Mouse (Mus musculus): Measurements from ENCODE around the gene Tm9sf4. TPM values are rescaled to one million over a fixed set of nuclear protein-coding genes. Genes with fewer than 3 reads are reported as not detected.

Tm9sf4 gene
- polyA plus RNA-seq, 1 experiment from 2014 or later, result 84.0 TPM

GRCm38 (mm10) chr2:153194255-153194654 lies 33.2 kb downstream of the Tm9sf4 start:
- ATAC-seq (ENCODE audit: low FRiP score, low read depth), result no peak
- Histone ChIP-seq H3K4me2 (replicated peaks) (no peak overlapping the region), H3K9me3 (no peaks in the 10 kb centered on the region), H3K4me1 (no peaks in the 10 kb centered on the region), H3K36me3 (peaks cover 84% of the 10 kb centered on the region), H3K4me3 (no peak overlapping the region), H3K9ac (replicated peaks) (no peak overlapping the region), H3K27ac (replicated peaks) (no peak overlapping the region), H3K27me3 (no peaks in the 10 kb centered on the region)
- 96% methylated on average over 3 of the region's 3 CpGs for WGBS

GRCm38 (mm10) chr2:153198485-153198884 lies 37.4 kb downstream of the Tm9sf4 start:
- Histone ChIP-seq H3K36me3 (peaks cover 69% of the 10 kb centered on the region), H3K27me3 (no peaks in the 10 kb centered on the region), H3K9me3 (no peaks in the 10 kb centered on the region), H3K9ac (replicated peaks) (no peak overlapping the region), H3K4me3 (no peak overlapping the region), H3K4me2 (replicated peaks) (no peak overlapping the region), H3K27ac (replicated peaks) (no peak overlapping the region), H3K4me1 (no peaks in the 10 kb centered on the region)
- 84% methylated on average over 5 of the region's 5 CpGs for WGBS
- ATAC-seq (ENCODE audit: low FRiP score, low read depth), result no peak

- no peaks in the 10 kb centered on the region for H3K9me3 ChIP-seq
- H3K36me3 ChIP-seq, result peaks cover 73% of the 10 kb centered on the region
- no peak overlapping the region for H3K4me3 ChIP-seq
- ATAC-seq (ENCODE audit: low FRiP score, low read depth), result no peak
- 94% methylated on average over 2 of the region's 2 CpGs for WGBS
- H3K27me3 ChIP-seq, result no peaks in the 10 kb centered on the region
- no peak overlapping the region for H3K4me2 ChIP-seq (replicated peaks)
- no peaks in the 10 kb centered on the region for H3K4me1 ChIP-seq
- H3K9ac ChIP-seq (replicated peaks), result no peak overlapping the region
- H3K27ac ChIP-seq (replicated peaks), result no peak overlapping the region
Observed at GRCm38 (mm10) chr2:153199114-153199513, 38.0 kb downstream of the Tm9sf4 start.

- H3K27ac ChIP-seq (replicated peaks), result no peak overlapping the region
- no peaks in the 10 kb centered on the region for H3K9me3 ChIP-seq
- ATAC-seq (ENCODE audit: low FRiP score, low read depth), result no peak
- H3K9ac ChIP-seq (replicated peaks), result no peak overlapping the region
- no peaks in the 10 kb centered on the region for H3K4me1 ChIP-seq
- peaks cover 79% of the 10 kb centered on the region for H3K36me3 ChIP-seq
- no peak overlapping the region for H3K4me2 ChIP-seq (replicated peaks)
- 77% methylated on average over 1 of the region's 1 CpGs for WGBS
- H3K4me3 ChIP-seq, result no peak overlapping the region
- H3K27me3 ChIP-seq, result no peaks in the 10 kb centered on the region
Observed at GRCm38 (mm10) chr2:153202766-153203165, 41.7 kb downstream of the Tm9sf4 start.

- no peak for ATAC-seq (ENCODE audit: low FRiP score, low read depth)
- Histone ChIP-seq H3K27me3 (no peaks in the 10 kb centered on the region), H3K4me1 (no peaks in the 10 kb centered on the region), H3K4me3 (no peak overlapping the region), H3K36me3 (peaks cover 69% of the 10 kb centered on the region), H3K9me3 (no peaks in the 10 kb centered on the region), H3K4me2 (replicated peaks) (no peak overlapping the region), H3K9ac (replicated peaks) (no peak overlapping the region), H3K27ac (replicated peaks) (no peak overlapping the region)
- 97% methylated on average over 2 of the region's 2 CpGs for WGBS
Observed at GRCm38 (mm10) chr2:153208149-153208548, 47.0 kb downstream of the Tm9sf4 start.

- Histone ChIP-seq H3K9me3 (no peaks in the 10 kb centered on the region), H3K27ac (replicated peaks) (no peak overlapping the region), H3K9ac (replicated peaks) (no peak overlapping the region), H3K4me1 (no peaks in the 10 kb centered on the region), H3K36me3 (peaks cover 60% of the 10 kb centered on the region), H3K27me3 (no peaks in the 10 kb centered on the region), H3K4me3 (no peak overlapping the region), H3K4me2 (replicated peaks) (no peak overlapping the region)
- ATAC-seq (ENCODE audit: low FRiP score, low read depth), result no peak
- WGBS, result 97% methylated on average over 5 of the region's 5 CpGs
Observed at GRCm38 (mm10) chr2:153209286-153209685, 48.2 kb downstream of the Tm9sf4 start.

GRCm38 (mm10) chr2:153211451-153211850 lies 50.3 kb downstream of the Tm9sf4 start:
- H3K27me3 ChIP-seq, result no peaks in the 10 kb centered on the region
- no peak overlapping the region for H3K4me3 ChIP-seq
- H3K9ac ChIP-seq (replicated peaks), result no peak overlapping the region
- no peak for ATAC-seq (ENCODE audit: low FRiP score, low read depth)
- WGBS, result 95% methylated on average over 5 of the region's 5 CpGs
- H3K9me3 ChIP-seq, result no peaks in the 10 kb centered on the region
- H3K4me1 ChIP-seq, result no peaks in the 10 kb centered on the region
- H3K27ac ChIP-seq (replicated peaks), result no peak overlapping the region
- H3K4me2 ChIP-seq (replicated peaks), result no peak overlapping the region
- H3K36me3 ChIP-seq, result peaks cover 39% of the 10 kb centered on the region

GRCm38 (mm10) chr2:153213351-153213750 lies 52.2 kb downstream of the Tm9sf4 start:
- no peak for ATAC-seq (ENCODE audit: low FRiP score, low read depth)
- H3K27ac ChIP-seq (replicated peaks), result no peak overlapping the region
- H3K9ac ChIP-seq (replicated peaks), result no peak overlapping the region
- H3K27me3 ChIP-seq, result no peaks in the 10 kb centered on the region
- no peaks in the 10 kb centered on the region for H3K4me1 ChIP-seq
- WGBS, result 86% methylated on average over 4 of the region's 4 CpGs
- H3K4me2 ChIP-seq (replicated peaks), result no peak overlapping the region
- H3K36me3 ChIP-seq, result peaks cover 21% of the 10 kb centered on the region
- no peaks in the 10 kb centered on the region for H3K9me3 ChIP-seq
- H3K4me3 ChIP-seq, result no peak overlapping the region

GRCm38 (mm10) chr2:153214771-153215259 lies 53.7 kb downstream of the Tm9sf4 start:
- Histone ChIP-seq H3K27me3 (no peaks in the 10 kb centered on the region), H3K4me2 (replicated peaks) (no peak overlapping the region), H3K9ac (replicated peaks) (no peak overlapping the region), H3K4me1 (no peaks in the 10 kb centered on the region), H3K36me3 (peaks cover 8% of the 10 kb centered on the region), H3K4me3 (no peak overlapping the region), H3K9me3 (no peaks in the 10 kb centered on the region), H3K27ac (replicated peaks) (no peak overlapping the region)
- ATAC-seq (ENCODE audit: low FRiP score, low read depth), result no peak
- 85% methylated on average over 6 of the region's 6 CpGs for WGBS

GRCm38 (mm10) chr2:153215421-153215820 lies 54.3 kb downstream of the Tm9sf4 start:
- 79% methylated on average over 4 of the region's 4 CpGs for WGBS
- H3K27me3 ChIP-seq, result no peaks in the 10 kb centered on the region
- no peaks in the 10 kb centered on the region for H3K9me3 ChIP-seq
- H3K36me3 ChIP-seq, result 0 out of 2 replicates have a peak, but pooled peaks cover 4% of the 10 kb centered on the region
- ATAC-seq (ENCODE audit: low FRiP score, low read depth), result no peak
- H3K27ac ChIP-seq (replicated peaks), result no peak overlapping the region
- no peak overlapping the region for H3K4me3 ChIP-seq
- no peak overlapping the region for H3K4me2 ChIP-seq (replicated peaks)
- H3K9ac ChIP-seq (replicated peaks), result no peak overlapping the region
- H3K4me1 ChIP-seq, result no peaks in the 10 kb centered on the region

GRCm38 (mm10) chr2:153217826-153218340 lies 56.8 kb downstream of the Tm9sf4 start:
- H3K36me3 ChIP-seq, result no peaks in the 10 kb centered on the region
- no peaks in the 10 kb centered on the region for H3K9me3 ChIP-seq
- ATAC-seq (ENCODE audit: low FRiP score, low read depth), result no peak
- H3K4me2 ChIP-seq (replicated peaks), result no peak overlapping the region
- no peak overlapping the region for H3K4me3 ChIP-seq
- WGBS, result 88% methylated on average over 10 of the region's 10 CpGs
- H3K27me3 ChIP-seq, result no peaks in the 10 kb centered on the region
- H3K27ac ChIP-seq (replicated peaks), result no peak overlapping the region
- H3K9ac ChIP-seq (replicated peaks), result no peak overlapping the region
- H3K4me1 ChIP-seq, result no peaks in the 10 kb centered on the region

GRCm38 (mm10) chr2:153218516-153218915 lies 57.4 kb downstream of the Tm9sf4 start:
- Histone ChIP-seq H3K4me3 (no peak overlapping the region), H3K36me3 (no peaks in the 10 kb centered on the region), H3K9ac (replicated peaks) (no peak overlapping the region), H3K27me3 (no peaks in the 10 kb centered on the region), H3K4me1 (no peaks in the 10 kb centered on the region), H3K9me3 (no peaks in the 10 kb centered on the region), H3K4me2 (replicated peaks) (no peak overlapping the region), H3K27ac (replicated peaks) (no peak overlapping the region; the same call in 1 of the 2 replicates)
- 84% methylated on average over 3 of the region's 3 CpGs for WGBS
- no peak for ATAC-seq (ENCODE audit: low FRiP score, low read depth)

GRCm38 (mm10) chr2:153221620-153222019 lies 60.5 kb downstream of the Tm9sf4 start:
- Histone ChIP-seq H3K4me3 (no peak overlapping the region), H3K4me1 (peaks cover 12% of the 10 kb centered on the region), H3K27ac (replicated peaks) (no peak overlapping the region), H3K36me3 (no peaks in the 10 kb centered on the region), H3K9ac (replicated peaks) (no peak overlapping the region), H3K9me3 (no peaks in the 10 kb centered on the region), H3K4me2 (replicated peaks) (no peak overlapping the region), H3K27me3 (no peaks in the 10 kb centered on the region)
- ATAC-seq (ENCODE audit: low FRiP score, low read depth), result no peak
- WGBS, result 86% methylated on average over 4 of the region's 4 CpGs
